Mouse (Mus musculus): ENCODE results near the gene St6galnac6. TPM values are rescaled to one million over a fixed set of nuclear protein-coding genes. Genes with fewer than 3 reads are reported as not detected.

The St6galnac6 gene
- polyA plus RNA-seq, 1 experiment, result 25.7 TPM

DNA sequence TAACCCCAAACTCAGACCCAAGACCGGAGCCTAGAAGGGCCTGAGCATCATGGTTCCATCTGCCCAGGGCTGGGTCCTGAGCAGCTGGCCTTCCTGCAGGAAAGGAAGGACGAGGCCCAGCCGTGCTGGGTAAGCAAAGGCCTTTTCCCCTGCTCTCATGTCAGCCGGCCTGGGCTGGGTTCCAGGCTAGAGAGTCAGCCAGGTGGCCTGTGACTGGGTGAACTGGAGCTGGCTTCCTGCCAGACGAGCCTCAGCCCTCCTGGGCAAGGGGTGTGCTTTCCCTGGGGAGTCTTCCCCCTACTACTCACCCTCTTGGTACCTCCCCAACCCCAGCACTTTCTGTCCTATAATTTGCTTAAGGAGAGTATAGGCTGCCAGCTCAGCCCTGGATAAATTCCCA lies 31.4 kb upstream of the St6galnac6 start:
- no peak overlapping the region for H3K4me3 ChIP-seq (replicated peaks; ENCODE audit: control insufficient read depth, low read depth, low read length)
- TF ChIP-seq CTCF (IDR thresholded peaks at IDR 0.05; ENCODE audit: control insufficient read depth, insufficient read depth, low read length), result no peak
- no peak for TF ChIP-seq POLR2A (IDR thresholded peaks at IDR 0.05; ENCODE audit: borderline replicate concordance, control insufficient read depth, low read depth, low read length)
- 67% methylated on average over 5 of the region's 5 CpGs for WGBS
- no peaks in the 10 kb centered on the region for H3K4me1 ChIP-seq (ENCODE audit: control insufficient read depth, insufficient read depth, low read length)
- H3K27ac ChIP-seq (ENCODE audit: control insufficient read depth, insufficient read depth, low read depth, low read length, poor library complexity), result no peak overlapping the region

DNA sequence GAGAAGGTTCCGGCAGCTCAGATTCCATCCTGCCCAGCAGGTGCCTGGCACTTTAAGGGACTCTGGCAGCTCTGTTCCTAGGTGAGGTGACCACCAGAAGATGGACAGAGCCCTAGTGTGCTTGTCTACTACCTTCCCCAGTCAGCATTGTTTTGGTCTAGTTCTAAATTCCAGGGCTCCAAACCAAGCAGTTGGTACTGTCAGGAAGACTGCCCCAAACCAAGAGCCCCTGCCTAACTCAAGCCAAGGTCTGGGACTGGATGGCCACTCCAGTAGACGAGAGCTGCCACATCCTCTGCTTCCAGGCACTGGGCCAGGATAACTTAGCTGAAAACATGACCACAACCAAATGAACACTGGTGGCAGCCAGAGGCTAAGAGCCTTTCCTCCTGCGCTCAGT lies 30.6 kb upstream of the St6galnac6 start:
- TF ChIP-seq CTCF (IDR thresholded peaks at IDR 0.05; ENCODE audit: control insufficient read depth, insufficient read depth, low read length) (no peak), POLR2A (IDR thresholded peaks at IDR 0.05; ENCODE audit: borderline replicate concordance, control insufficient read depth, low read depth, low read length) (no peak)
- no peak overlapping the region for H3K27ac ChIP-seq (ENCODE audit: control insufficient read depth, insufficient read depth, low read depth, low read length, poor library complexity)
- no peak overlapping the region for H3K4me3 ChIP-seq (replicated peaks; ENCODE audit: control insufficient read depth, low read depth, low read length)
- WGBS, result 84% methylated on average over 3 of the region's 3 CpGs
- no peaks in the 10 kb centered on the region for H3K4me1 ChIP-seq (ENCODE audit: control insufficient read depth, insufficient read depth, low read length)

DNA sequence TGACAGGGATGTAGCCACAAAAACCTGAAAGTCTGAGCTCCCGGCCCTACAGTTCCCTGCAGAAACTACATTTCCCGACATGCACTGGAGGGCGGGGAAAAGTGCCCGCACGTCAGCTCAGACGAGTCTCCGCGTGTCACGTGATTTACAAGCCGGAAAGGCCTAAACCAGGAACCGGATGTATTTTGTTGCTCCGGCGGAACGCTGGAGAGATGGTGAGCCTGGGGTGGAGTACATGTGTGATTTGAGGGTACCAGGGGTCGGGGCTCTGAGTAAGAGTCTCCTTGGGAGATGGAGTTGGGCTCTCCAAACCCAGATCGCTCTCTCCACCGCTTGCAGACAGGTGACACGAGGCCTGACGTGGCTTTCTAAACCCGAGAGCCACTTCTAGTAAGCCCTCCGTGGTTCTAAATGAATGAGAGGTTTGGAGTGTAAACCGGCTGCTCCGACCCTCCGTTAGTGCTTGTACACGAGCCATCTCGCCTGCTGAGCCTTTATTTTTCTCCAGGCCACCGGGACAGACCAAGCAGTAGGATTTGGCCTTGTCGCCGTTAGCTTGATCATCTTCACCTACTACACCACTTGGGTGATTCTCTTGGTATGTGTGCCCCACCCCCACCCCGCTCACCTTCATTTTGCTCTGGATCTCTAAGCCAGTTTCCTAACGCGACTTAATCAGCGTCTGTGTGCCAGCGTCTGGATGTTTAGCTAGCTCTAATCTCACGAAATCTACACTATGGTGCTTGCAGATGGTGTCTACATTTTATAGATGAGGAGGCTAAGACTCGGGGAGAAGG lies 28.6 kb upstream of the St6galnac6 start, which contains the start of gene Dpm2:
Gene Dpm2 (plus strand): TSS at position 161 of the 797 bp plus-strand sequence.
- no peaks in the 10 kb centered on the region for H3K4me1 ChIP-seq (ENCODE audit: control insufficient read depth, insufficient read depth, low read length)
- TF ChIP-seq POLR2A (IDR thresholded peaks at IDR 0.05; ENCODE audit: borderline replicate concordance, control insufficient read depth, low read depth, low read length) (peak; percentile 52; the same call in 1 of the 2 replicates), CTCF (IDR thresholded peaks at IDR 0.05; ENCODE audit: control insufficient read depth, insufficient read depth, low read length) (no peak)
- peak within 1 kb of the TSS; percentile 39 for H3K27ac ChIP-seq (ENCODE audit: control insufficient read depth, insufficient read depth, low read depth, low read length, poor library complexity)
- H3K4me3 ChIP-seq (replicated peaks; ENCODE audit: control insufficient read depth, low read depth, low read length), result peak within 1 kb of the TSS; percentile 83
- under 1% methylated on average over 36 of the region's 36 CpGs for WGBS

- H3K27ac ChIP-seq (ENCODE audit: control insufficient read depth, insufficient read depth, low read depth, low read length, poor library complexity), result no peak overlapping the region
- no peak overlapping the region for H3K4me3 ChIP-seq (replicated peaks; ENCODE audit: control insufficient read depth, low read depth, low read length)
- H3K4me1 ChIP-seq (ENCODE audit: control insufficient read depth, insufficient read depth, low read length), result no peaks in the 10 kb centered on the region
- 90% methylated on average over 11 of the region's 11 CpGs for WGBS
- TF ChIP-seq POLR2A (IDR thresholded peaks at IDR 0.05; ENCODE audit: borderline replicate concordance, control insufficient read depth, low read depth, low read length), result no peak
- TF ChIP-seq CTCF (IDR thresholded peaks at IDR 0.05; ENCODE audit: control insufficient read depth, insufficient read depth, low read length), result no peak
These were observed 27.3 kb upstream of the St6galnac6 start for GRCm38 (mm10) chr2:32572196-32572595.

GRCm38 (mm10) chr2:32574497-32574896 lies 25.0 kb upstream of the St6galnac6 start, which contains the start of gene Pip5kl1:
Gene Pip5kl1, plus strand, starts transcription at chr2:32574797.
- Histone ChIP-seq H3K4me3 (replicated peaks; ENCODE audit: control insufficient read depth, low read depth, low read length) (no peak within 1 kb of the TSS), H3K27ac (ENCODE audit: control insufficient read depth, insufficient read depth, low read depth, low read length, poor library complexity) (no peak within 1 kb of the TSS), H3K4me1 (ENCODE audit: control insufficient read depth, insufficient read depth, low read length) (no peaks in the 10 kb centered on the region)
- 80% methylated on average over 6 of the region's 6 CpGs for WGBS
- TF ChIP-seq POLR2A (IDR thresholded peaks at IDR 0.05; ENCODE audit: borderline replicate concordance, control insufficient read depth, low read depth, low read length), result no peak

DNA sequence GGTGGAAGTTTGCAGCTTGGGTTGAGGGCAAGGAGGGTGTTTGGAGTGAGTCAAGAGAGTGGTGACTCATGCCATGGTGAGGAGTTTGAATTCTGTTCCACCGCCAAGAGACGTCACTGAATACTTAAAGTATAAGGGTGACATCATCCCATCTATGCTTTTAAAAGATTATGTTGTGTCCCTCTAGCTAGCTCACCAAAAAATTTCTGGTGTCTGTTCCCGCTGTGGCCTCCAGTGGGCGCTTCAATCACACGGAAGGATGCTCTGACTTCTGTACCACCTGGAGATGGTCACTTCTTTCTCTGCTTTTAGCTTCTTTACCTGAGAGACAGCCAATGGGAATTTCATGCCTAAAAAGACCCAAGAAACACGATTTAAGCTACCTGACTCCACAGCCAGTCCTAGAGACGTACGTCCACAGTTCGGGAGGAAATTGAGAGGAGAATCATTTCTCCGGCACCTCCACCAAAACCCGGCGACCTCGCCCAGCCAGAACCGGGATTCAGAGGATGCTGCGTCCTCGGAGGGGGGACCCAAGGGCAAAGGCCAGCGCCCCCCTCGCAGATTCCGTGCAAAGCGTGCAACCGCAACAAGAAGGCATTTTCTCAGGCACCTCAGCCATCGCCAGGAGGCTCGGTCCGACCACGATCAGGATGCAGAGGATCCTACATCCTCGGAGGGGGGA lies 24.5 kb upstream of the St6galnac6 start:
- no peak overlapping the region for H3K27ac ChIP-seq (ENCODE audit: control insufficient read depth, insufficient read depth, low read depth, low read length, poor library complexity)
- peak; percentile 70 for TF ChIP-seq CTCF (IDR thresholded peaks at IDR 0.05; ENCODE audit: control insufficient read depth, insufficient read depth, low read length)
- TF ChIP-seq POLR2A (IDR thresholded peaks at IDR 0.05; ENCODE audit: borderline replicate concordance, control insufficient read depth, low read depth, low read length), result no peak
- no peaks in the 10 kb centered on the region for H3K4me1 ChIP-seq (ENCODE audit: control insufficient read depth, insufficient read depth, low read length)
- H3K4me3 ChIP-seq (replicated peaks; ENCODE audit: control insufficient read depth, low read depth, low read length), result no peak overlapping the region
- 5% methylated on average over 26 of the region's 26 CpGs for WGBS

- H3K4me3 ChIP-seq (replicated peaks; ENCODE audit: control insufficient read depth, low read depth, low read length), result no peak within 1 kb of the TSS
- no peak for TF ChIP-seq POLR2A (IDR thresholded peaks at IDR 0.05; ENCODE audit: borderline replicate concordance, control insufficient read depth, low read depth, low read length)
- no peak for TF ChIP-seq CTCF (IDR thresholded peaks at IDR 0.05; ENCODE audit: control insufficient read depth, insufficient read depth, low read length)
- no peaks in the 10 kb centered on the region for H3K4me1 ChIP-seq (ENCODE audit: control insufficient read depth, insufficient read depth, low read length)
- 18% methylated on average over 28 of the region's 28 CpGs for whole genome bisulfite sequencing
- no peak within 1 kb of the TSS for H3K27ac ChIP-seq (ENCODE audit: control insufficient read depth, insufficient read depth, low read depth, low read length, poor library complexity)
These were observed 23.8 kb upstream of the St6galnac6 start, which contains the start of gene 9430097D07Rik for GRCm38 (mm10) chr2:32575586-32576160. Gene 9430097D07Rik, minus strand, starts transcription at chr2:32575684.

- TF ChIP-seq CTCF (IDR thresholded peaks at IDR 0.05; ENCODE audit: control insufficient read depth, insufficient read depth, low read length) (no peak), POLR2A (IDR thresholded peaks at IDR 0.05; ENCODE audit: borderline replicate concordance, control insufficient read depth, low read depth, low read length) (no peak)
- H3K27ac ChIP-seq (ENCODE audit: control insufficient read depth, insufficient read depth, low read depth, low read length, poor library complexity), result no peak overlapping the region
- WGBS, result 86% methylated on average over 9 of the region's 9 CpGs
- H3K4me1 ChIP-seq (ENCODE audit: control insufficient read depth, insufficient read depth, low read length), result no peaks in the 10 kb centered on the region
- H3K4me3 ChIP-seq (replicated peaks; ENCODE audit: control insufficient read depth, low read depth, low read length), result no peak overlapping the region
These were observed 23.0 kb upstream of the St6galnac6 start for GRCm38 (mm10) chr2:32576532-32576931.
